Mouse (Mus musculus): ENCODE measurements around the gene Cyp2c68. TPM values are rescaled to one million over a fixed set of nuclear protein-coding genes. Genes with fewer than 3 reads are reported as not detected.
"Not testable (repeated sequence)": the region's sequence is repeated elsewhere in the genome, so short reads cannot be mapped to it uniquely, and the experiment has no call there.

Gene Cyp2c68
- polyA plus RNA-seq, 1 experiment = 24.5 TPM

GRCm38 (mm10) chr19:39647519-39647918 lies 93.3 kb downstream of the Cyp2c68 start:
- 96% methylated on average over 9 of the region's 9 CpGs for WGBS
- no peak overlapping the region for H3K27ac ChIP-seq (ENCODE audit: insufficient read depth, low read depth, low read length)

GRCm38 (mm10) chr19:39644551-39644950 lies 96.3 kb downstream of the Cyp2c68 start:
- not testable (repeated sequence) for H3K36me3 ChIP-seq (ENCODE audit: control insufficient read depth, insufficient read depth, low read length); H3K4me1 ChIP-seq (ENCODE audit: control insufficient read depth, insufficient read depth, insufficient read length, low read length); H3K4me3 ChIP-seq (ENCODE audit: low read depth, low read length); H3K27me3 ChIP-seq (ENCODE audit: control insufficient read depth, insufficient read depth, low read length); H3K27ac ChIP-seq (ENCODE audit: insufficient read depth, low read depth, low read length)
- WGBS = 91% methylated on average over 7 of the region's 7 CpGs

More at GRCm38 (mm10) chr19:39647519-39647918, 93.3 kb downstream of the Cyp2c68 start:
- Histone ChIP-seq H3K36me3 (ENCODE audit: control insufficient read depth, insufficient read depth, low read length) (no peaks in the 10 kb centered on the region), H3K4me1 (ENCODE audit: control insufficient read depth, insufficient read depth, insufficient read length, low read length) (no peaks in the 10 kb centered on the region), H3K4me3 (ENCODE audit: low read depth, low read length) (no peak overlapping the region), H3K27me3 (ENCODE audit: control insufficient read depth, insufficient read depth, low read length) (no peaks in the 10 kb centered on the region)
- no peak for TF ChIP-seq CTCF (IDR thresholded peaks at IDR 0.05; ENCODE audit: extremely low read depth, insufficient read length, insufficient replicate concordance, low read depth, low read length)
- no peak for TF ChIP-seq POLR2A (IDR thresholded peaks at IDR 0.05; ENCODE audit: low read depth, low read length)

Other genes with a start within 250 kb of the Cyp2c68 start
- gene Cyp2c39, start 230.2 kb downstream of the Cyp2c68 start, polyA plus RNA-seq (2012; rRNA removed) = not detected in 2 replicates
- gene Cyp2c67, start 92.0 kb downstream of the Cyp2c68 start, polyA plus RNA-seq (2012; rRNA removed) = 0.13 and 0.39 TPM in 2 replicates
- gene Cyp2c40, start 71.8 kb upstream of the Cyp2c68 start, polyA plus RNA-seq (2012; rRNA removed) = not detected in 2 replicates
- not detected in 2 replicates for gene Cyp2c69, start 145.7 kb upstream of the Cyp2c68 start, polyA plus RNA-seq (2012; rRNA removed)

All from small intestine, adult 2 months (tissue).